Mouse (Mus musculus) hindbrain, embryonic 11.5 days (tissue): ENCODE data around the gene Parp4. TPM values are rescaled to one million over a fixed set of nuclear protein-coding genes. Genes with fewer than 3 reads are reported as not detected.

Experiments
- ATAC-seq: fragments of 200-750 bp; cut with Nextera tagmentation; 2 replicates; pipeline ENCODE4 v1.8.0; 2017; ENCODE audit warnings: mild to moderate bottlenecking, moderate TSS enrichment, moderate library complexity; ENCODE audit not compliant: low FRiP score
- DNase-seq: peaks from one replicate; pipeline ENCODE4 v3.0.0-alpha.2; 2015; ENCODE audit warnings: low spot score
- H3K27ac ChIP-seq: fragments of 300-500 bp; sonication (generic); 2 replicates; pipeline ENCODE4 v1.5.1; 2014; ENCODE audit warnings: mild to moderate bottlenecking, low read depth, low read length
- H3K27me3 ChIP-seq: fragments of 300-500 bp; sonication (generic); 2 replicates; pipeline ENCODE4 v1.6.1; 2014; ENCODE audit warnings: mild to moderate bottlenecking, low read length, moderate library complexity, mixed read lengths; ENCODE audit not compliant: control insufficient read depth, insufficient read depth
- H3K36me3 ChIP-seq: fragments of 300-500 bp; sonication (generic); 2 replicates; pipeline ENCODE4 v1.6.1; 2014; ENCODE audit warnings: mild to moderate bottlenecking, low read length, moderate library complexity, mixed read lengths; ENCODE audit not compliant: control insufficient read depth, insufficient read depth
- H3K4me1 ChIP-seq: fragments of 300-500 bp; sonication (generic); replicated peaks from 2 replicates; pipeline ENCODE4 v1.6.1; 2014; ENCODE audit warnings: low read length, mixed read lengths; ENCODE audit not compliant: control insufficient read depth, insufficient read depth
- H3K4me2 ChIP-seq: fragments of 300-500 bp; sonication (generic); replicated peaks from 2 replicates; pipeline ENCODE4 v1.6.1; 2014; ENCODE audit warnings: mild to moderate bottlenecking, low read depth, low read length
- H3K4me3 ChIP-seq: fragments of 300-500 bp; sonication (generic); 2 replicates; pipeline ENCODE4 v1.5.1; 2014; ENCODE audit warnings: low read depth, low read length
- H3K9ac ChIP-seq: fragments of 300-500 bp; sonication (generic); 2 replicates; pipeline ENCODE4 v1.6.1; 2014; ENCODE audit warnings: low read depth, low read length
- H3K9me3 ChIP-seq: fragments of 300-500 bp; sonication (generic); 2 replicates; pipeline ENCODE4 v1.6.1; 2016; ENCODE audit warnings: low read length; ENCODE audit not compliant: control insufficient read depth
- WGBS: fragments of 180-500 bp; shearing (Covaris S2); extraction: QIAGEN DNeasy Blood & Tissue Kit; methylation state at CpG from one replicate; pipeline ENCODE4 v1.1.7; 2014; 5-methylcytosine and 5-hydroxymethylcytosine counted together
- polyA plus RNA-seq: library from polyadenylated mRNA; unstranded; fragments of >200 nt; fragmentation: Nextera tagmentation; extraction: Ambion mirVana; gene quantifications from 2 replicates; pipeline ENCODE4 v1.2.1, GENCODE M21; 2014

Parp4 gene
- polyA plus RNA-seq, 1 experiment from 2014 or later = 2.9 TPM

- DNase-seq (no peak), ATAC-seq (no peak)
- Histone ChIP-seq H3K4me2 (no peak overlapping the region), H3K27me3 (no peaks in the 10 kb centered on the region), H3K9ac (no peak overlapping the region), H3K9me3 (no peaks in the 10 kb centered on the region), H3K36me3 (no peaks in the 10 kb centered on the region), H3K4me1 (no peaks in the 10 kb centered on the region), H3K4me3 (no peak overlapping the region), H3K27ac (no peak overlapping the region)
- 90% methylated on average over 4 of the region's 4 CpGs for WGBS
These were observed 50.8 kb downstream of the Parp4 start for GRCm38 (mm10) chr14:56626202-56626601.

GRCm38 (mm10) chr14:56628336-56628735, 52.9 kb downstream of the Parp4 start:
- no peaks in the 10 kb centered on the region for H3K36me3 ChIP-seq
- 93% methylated on average over 3 of the region's 3 CpGs for WGBS
- H3K9me3 ChIP-seq = no peaks in the 10 kb centered on the region
- DNase-seq = no peak
- no peak overlapping the region for H3K4me2 ChIP-seq
- ATAC-seq = no peak
- H3K27ac ChIP-seq = no peak overlapping the region
- no peaks in the 10 kb centered on the region for H3K27me3 ChIP-seq
- no peaks in the 10 kb centered on the region for H3K4me1 ChIP-seq
- no peak overlapping the region for H3K9ac ChIP-seq
- H3K4me3 ChIP-seq = no peak overlapping the region

- ATAC-seq = no peak
- WGBS = 94% methylated on average over 2 of the region's 2 CpGs
These were observed 55.7 kb downstream of the Parp4 start for GRCm38 (mm10) chr14:56631109-56631508.

GRCm38 (mm10) chr14:56647206-56647605, 71.8 kb downstream of the Parp4 start:
- Histone ChIP-seq H3K9ac (no peak overlapping the region), H3K4me2 (no peak overlapping the region), H3K4me3 (no peak overlapping the region), H3K27ac (no peak overlapping the region), H3K9me3 (no peaks in the 10 kb centered on the region), H3K36me3 (no peaks in the 10 kb centered on the region), H3K4me1 (no peaks in the 10 kb centered on the region), H3K27me3 (no peaks in the 10 kb centered on the region)
- ATAC-seq (no peak), DNase-seq (no peak)
- WGBS = 65% methylated on average over 7 of the region's 7 CpGs

More at GRCm38 (mm10) chr14:56631109-56631508, 55.7 kb downstream of the Parp4 start:
- H3K27ac ChIP-seq = no peak overlapping the region
- no peaks in the 10 kb centered on the region for H3K4me1 ChIP-seq
- no peak overlapping the region for H3K4me2 ChIP-seq
- H3K4me3 ChIP-seq = no peak overlapping the region
- no peaks in the 10 kb centered on the region for H3K9me3 ChIP-seq
- DNase-seq = no peak
- no peaks in the 10 kb centered on the region for H3K27me3 ChIP-seq
- no peak overlapping the region for H3K9ac ChIP-seq
- H3K36me3 ChIP-seq = no peaks in the 10 kb centered on the region

- Histone ChIP-seq H3K36me3 (no peaks in the 10 kb centered on the region), H3K4me2 (no peak overlapping the region), H3K4me3 (no peak overlapping the region), H3K27me3 (no peaks in the 10 kb centered on the region), H3K4me1 (no peaks in the 10 kb centered on the region), H3K9ac (no peak overlapping the region), H3K27ac (no peak overlapping the region), H3K9me3 (no peaks in the 10 kb centered on the region)
- DNase-seq = no peak
- ATAC-seq = no peak
These were observed 74.0 kb downstream of the Parp4 start for GRCm38 (mm10) chr14:56649448-56649847.

GRCm38 (mm10) chr14:56665651-56666050, 90.2 kb downstream of the Parp4 start:
- no peak overlapping the region for H3K27ac ChIP-seq
- no peaks in the 10 kb centered on the region for H3K27me3 ChIP-seq
- ATAC-seq (no peak), DNase-seq (no peak)
- no peaks in the 10 kb centered on the region for H3K36me3 ChIP-seq
- H3K9me3 ChIP-seq = no peaks in the 10 kb centered on the region
- H3K4me2 ChIP-seq = no peak overlapping the region
- H3K4me1 ChIP-seq = 0 out of 2 replicates have a peak, but pooled peaks cover 2% of the 10 kb centered on the region
- WGBS = 78% methylated on average over 5 of the region's 5 CpGs
- H3K9ac ChIP-seq = no peak overlapping the region
- no peak overlapping the region for H3K4me3 ChIP-seq

GRCm38 (mm10) chr14:56666909-56667308, 91.5 kb downstream of the Parp4 start:
- Histone ChIP-seq H3K9me3 (no peaks in the 10 kb centered on the region), H3K4me2 (no peak overlapping the region), H3K27me3 (no peaks in the 10 kb centered on the region), H3K9ac (no peak overlapping the region; the same call in 1 of the 2 replicates), H3K36me3 (no peaks in the 10 kb centered on the region), H3K4me3 (no peak overlapping the region), H3K27ac (no peak overlapping the region), H3K4me1 (0 out of 2 replicates have a peak, but pooled peaks cover 2% of the 10 kb centered on the region)
- ATAC-seq (no peak), DNase-seq (no peak)
- WGBS = 80% methylated on average over 3 of the region's 3 CpGs

- peak within 1 kb of the TSS; percentile 82 for H3K4me2 ChIP-seq
- H3K4me1 ChIP-seq = 0 out of 2 replicates have a peak, but pooled peaks cover 2% of the 10 kb centered on the region
- H3K36me3 ChIP-seq = peaks cover 5% of the 10 kb centered on the region; the same call in 1 of the 2 replicates
- WGBS = under 1% methylated on average over 70 of the region's 70 CpGs
- peak within 1 kb of the TSS; percentile 77 for H3K27ac ChIP-seq
- no peaks in the 10 kb centered on the region for H3K27me3 ChIP-seq
- H3K9ac ChIP-seq = peak within 1 kb of the TSS; percentile 70
- DNase-seq (peak; percentile 99), ATAC-seq (peak; percentile 100)
- H3K4me3 ChIP-seq = peak within 1 kb of the TSS; percentile 63
- H3K9me3 ChIP-seq = no peaks in the 10 kb centered on the region
These were observed 92.8 kb downstream of the Parp4 start, which contains the start of gene Mphosph8 for GRCm38 (mm10) chr14:56667969-56668802. Gene Mphosph8, plus strand, starts transcription at chr14:56668248.
